Mouse (Mus musculus): Measurements from ENCODE around the gene Pou3f1. TPM values are rescaled to one million over a fixed set of nuclear protein-coding genes. Genes with fewer than 3 reads are reported as not detected.
"Not testable (repeated sequence)": the region's sequence is repeated elsewhere in the genome, so short reads cannot be mapped to it uniquely, and the experiment has no call there.

Pou3f1 gene
- total and polyA plus RNA-seq, 2 experiments from 2014 or later = 19.7 to 20.2 TPM

- Histone ChIP-seq H3K4me3 (ENCODE audit: low read depth, low read length) (no peak overlapping the region), H3K9me3 (ENCODE audit: low read length) (no peaks in the 10 kb centered on the region), H3K36me3 (ENCODE audit: insufficient read depth) (no peaks in the 10 kb centered on the region), H3K4me1 (ENCODE audit: insufficient read depth) (0 out of 2 replicates have a peak, but pooled peaks cover 4% of the 10 kb centered on the region), H3K9ac (no peak overlapping the region), H3K27me3 (ENCODE audit: insufficient read depth, low read length) (no peaks in the 10 kb centered on the region; the same call in 1 of the 2 replicates), H3K27ac (ENCODE audit: low read depth, low read length) (0 out of 2 replicates have a peak overlapping the region, but pooled peaks have one; percentile 9), H3K4me2 (ENCODE audit: low read depth) (no peak overlapping the region)
- 9% methylated on average over 6 of the region's 6 CpGs for WGBS
- ATAC-seq = no peak
- TF ChIP-seq CTCF (IDR thresholded peaks at IDR 0.05; ENCODE audit: low read depth) = no peak
- no peak for DNase-seq
These were observed 47.5 kb downstream of the Pou3f1 start for GRCm38 (mm10) chr4:124703881-124704796.

GRCm38 (mm10) chr4:124704797-124705474 lies 48.3 kb downstream of the Pou3f1 start:
- H3K9me3 ChIP-seq (ENCODE audit: low read length) = no peaks in the 10 kb centered on the region
- ATAC-seq = no peak
- 17% methylated on average over 11 of the region's 11 CpGs for WGBS
- no peak for TF ChIP-seq CTCF (IDR thresholded peaks at IDR 0.05; ENCODE audit: low read depth)
- H3K36me3 ChIP-seq (ENCODE audit: insufficient read depth) = no peaks in the 10 kb centered on the region
- no peak overlapping the region for H3K9ac ChIP-seq
- H3K27ac ChIP-seq (ENCODE audit: low read depth, low read length) = no peak overlapping the region
- H3K4me2 ChIP-seq (ENCODE audit: low read depth) = no peak overlapping the region
- H3K4me3 ChIP-seq (ENCODE audit: low read depth, low read length) = no peak overlapping the region
- H3K27me3 ChIP-seq (ENCODE audit: insufficient read depth, low read length) = no peaks in the 10 kb centered on the region; the same call in 1 of the 2 replicates
- 0 out of 2 replicates have a peak, but pooled peaks cover 8% of the 10 kb centered on the region for H3K4me1 ChIP-seq (ENCODE audit: insufficient read depth)
- DNase-seq = no peak

- Histone ChIP-seq H3K36me3 (ENCODE audit: insufficient read depth) (no peaks in the 10 kb centered on the region), H3K4me3 (ENCODE audit: low read depth, low read length) (no peak overlapping the region), H3K9ac (no peak overlapping the region), H3K27me3 (ENCODE audit: insufficient read depth, low read length) (no peaks in the 10 kb centered on the region; the same call in 1 of the 2 replicates), H3K4me2 (ENCODE audit: low read depth) (no peak overlapping the region), H3K4me1 (ENCODE audit: insufficient read depth) (0 out of 2 replicates have a peak, but pooled peaks cover 9% of the 10 kb centered on the region), H3K9me3 (ENCODE audit: low read length) (no peaks in the 10 kb centered on the region), H3K27ac (ENCODE audit: low read depth, low read length) (no peak overlapping the region)
- no peak for TF ChIP-seq CTCF (IDR thresholded peaks at IDR 0.05; ENCODE audit: low read depth)
- no peak for DNase-seq
- WGBS = 91% methylated on average over 23 of the region's 23 CpGs
- ATAC-seq = no peak
These were observed 49.2 kb downstream of the Pou3f1 start for GRCm38 (mm10) chr4:124705661-124706269.

GRCm38 (mm10) chr4:124707381-124708199 lies 51.0 kb downstream of the Pou3f1 start:
- not testable (repeated sequence) for ATAC-seq; H3K9ac ChIP-seq; H3K4me3 ChIP-seq (ENCODE audit: low read depth, low read length); DNase-seq; H3K9me3 ChIP-seq (ENCODE audit: low read length); H3K36me3 ChIP-seq (ENCODE audit: insufficient read depth); H3K4me1 ChIP-seq (ENCODE audit: insufficient read depth); H3K27ac ChIP-seq (ENCODE audit: low read depth, low read length); H3K27me3 ChIP-seq (ENCODE audit: insufficient read depth, low read length); H3K4me2 ChIP-seq (ENCODE audit: low read depth)
- WGBS = 91% methylated on average over 24 of the region's 25 CpGs

GRCm38 (mm10) chr4:124708200-124708517 lies 51.6 kb downstream of the Pou3f1 start:
- H3K9me3 ChIP-seq (ENCODE audit: low read length); H3K9ac ChIP-seq; H3K27ac ChIP-seq (ENCODE audit: low read depth, low read length); H3K36me3 ChIP-seq (ENCODE audit: insufficient read depth); H3K4me3 ChIP-seq (ENCODE audit: low read depth, low read length); H3K27me3 ChIP-seq (ENCODE audit: insufficient read depth, low read length); ATAC-seq; H3K4me1 ChIP-seq (ENCODE audit: insufficient read depth); DNase-seq: not testable (repeated sequence)
- H3K4me2 ChIP-seq (ENCODE audit: low read depth) = peak overlapping the region; percentile 50; the same call in 1 of the 2 replicates
- 20% methylated on average over 1 of the region's 1 CpGs for WGBS
